Comparison of ENCODE assay signal across 33 mouse cellular contexts in genomic region chr4:116769060-116769459, GRCm38 (mm10). TPM values are rescaled to one million over a fixed set of nuclear protein-coding genes. Genes with fewer than 3 reads are reported as not detected.
DNase-seq lines count a peak whose midpoint lies in the region; ATAC-seq and TF ChIP-seq lines count a peak whose summit lies in the region.
"Had no signal": no experiment of that assay in that cellular context is flagged by ENCODE, and none has a peak within 500 bp of the region (broad histone marks: within the 10 kb centered on the region; RNA-seq: fewer than 3 reads in every experiment).

No protein-coding gene starts in this region.

- TF ChIP-seq POLR2A in MEL (IDR thresholded peaks at IDR 0.05; ENCODE audit: control insufficient read depth in 1 of 2, insufficient read depth in 1 of 2, low read depth in 1 of 2, low read length in 2 of 2, poor library complexity in 1 of 2): no peak

- H3K27me3 ChIP-seq in MEL (ENCODE audit: control insufficient read depth in 1 of 2, insufficient read depth in 2 of 2, low read length in 2 of 2): no peaks in the 10 kb centered on the region
- H3K27me3 ChIP-seq in midbrain, embryonic 14.5 days (ENCODE audit: control insufficient read depth, insufficient read depth, low read length): no peaks in the 10 kb centered on the region
- H3K27me3 ChIP-seq: embryonic facial prominence, embryonic 15.5 days; forebrain, embryonic 12.5 days; hindbrain, embryonic 15.5 days; liver, embryonic 12.5 days; midbrain, embryonic 15.5 days; neural tube, embryonic 12.5 days had no signal

- no peak for TF ChIP-seq CTCF in MEL (IDR thresholded peaks at IDR 0.05 in 2 of 3, conservative IDR thresholded peaks at IDR 0.05 in 1 of 3; ENCODE audit: control insufficient read depth in 1 of 3, insufficient read depth in 1 of 3, low read depth in 2 of 3, low read length in 3 of 3, poor library complexity in 1 of 3, severe bottlenecking in 1 of 3)

- H3K79me2 ChIP-seq in MEL (ENCODE audit: control insufficient read depth, insufficient read depth, low read length, poor library complexity): no peaks in the 10 kb centered on the region

- H3K4me2 ChIP-seq in midbrain, embryonic 14.5 days (ENCODE audit: low read length): no peak overlapping the region
- H3K4me2 ChIP-seq: embryonic facial prominence, embryonic 15.5 days; forebrain, embryonic 12.5 days; hindbrain, embryonic 15.5 days; liver, embryonic 12.5 days; midbrain, embryonic 15.5 days; neural tube, embryonic 12.5 days had no signal

- no peak overlapping the region for H3K27ac ChIP-seq in MEL (ENCODE audit: control insufficient read depth, low read depth, low read length)
- no peak overlapping the region for H3K27ac ChIP-seq in midbrain, embryonic 14.5 days (replicated peaks; ENCODE audit: low read depth, low read length)
- H3K27ac ChIP-seq: embryonic facial prominence, embryonic 10.5 days; embryonic facial prominence, embryonic 15.5 days; forebrain, embryonic 12.5 days; hindbrain, embryonic 10.5 days; hindbrain, embryonic 15.5 days; layer of hippocampus, adult 2 months; midbrain, embryonic 15.5 days; neural tube, embryonic 12.5 days; stomach, postnatal 0 days had no signal

- no peak overlapping the region for H3K4me3 ChIP-seq in MEL (ENCODE audit: control insufficient read depth in 1 of 2, insufficient read depth in 1 of 2, low read depth in 2 of 2, low read length in 2 of 2)
- H3K4me3 ChIP-seq in midbrain, embryonic 14.5 days (replicated peaks; ENCODE audit: low read depth, low read length): no peak overlapping the region
- H3K4me3 ChIP-seq: embryonic facial prominence, embryonic 10.5 days; embryonic facial prominence, embryonic 15.5 days; forebrain, embryonic 12.5 days; hindbrain, embryonic 10.5 days; hindbrain, embryonic 15.5 days; layer of hippocampus, adult 2 months; liver, embryonic 12.5 days; midbrain, embryonic 15.5 days; neural tube, embryonic 12.5 days had no signal

- TF ChIP-seq EP300 in MEL (IDR thresholded peaks at IDR 0.05; ENCODE audit: low read depth in 1 of 2, low read length in 2 of 2): no peak

- TF ChIP-seq RAD21 in MEL (IDR thresholded peaks at IDR 0.05; ENCODE audit: low read depth, low read length): no peak

- no peak overlapping the region for H3K9ac ChIP-seq in MEL (ENCODE audit: control insufficient read depth, low read depth, low read length, poor library complexity, severe bottlenecking)
- H3K9ac ChIP-seq in midbrain, embryonic 14.5 days (replicated peaks; ENCODE audit: low read length): no peak overlapping the region
- H3K9ac ChIP-seq: embryonic facial prominence, embryonic 15.5 days; forebrain, embryonic 12.5 days; hindbrain, embryonic 15.5 days; liver, embryonic 12.5 days; liver, postnatal 0 days; midbrain, embryonic 15.5 days; neural tube, embryonic 12.5 days had no signal

- no peaks in the 10 kb centered on the region for H3K9me3 ChIP-seq in MEL (replicated peaks; ENCODE audit: insufficient read depth, low read length)
- H3K9me3 ChIP-seq in midbrain, embryonic 14.5 days (ENCODE audit: control insufficient read depth, low read length): no peaks in the 10 kb centered on the region
- H3K9me3 ChIP-seq: embryonic facial prominence, embryonic 10.5 days; embryonic facial prominence, embryonic 15.5 days; forebrain, embryonic 12.5 days; hindbrain, embryonic 10.5 days; hindbrain, embryonic 15.5 days; liver, embryonic 12.5 days; midbrain, embryonic 15.5 days; neural tube, embryonic 12.5 days had no signal

- DNase-seq in lung, postnatal 25 days (ENCODE audit: low spot score): peak; percentile 38
- DNase-seq in lung, postnatal 14 days: no peak
- peak; percentile 16 for DNase-seq in MEL (ENCODE audit: low read depth, low spot score)
- DNase-seq in c-Kit-positive CD71-positive TER-119-positive erythroid progenitor cells, embryonic 14.5 days (ENCODE audit: low spot score): peak; percentile 20
- DNase-seq in spleen, postnatal 14 days (ENCODE audit: low spot score in 2 of 2): no peak
- DNase-seq in midbrain, embryonic 14.5 days: no peak
- no peak for DNase-seq in kidney, postnatal 36 days
- DNase-seq: adrenal gland, adult 8-10 months; B cell, adult 2 months; cerebellum, adult 18-20 months; cerebellum, postnatal 14 days; gastrocnemius, postnatal 10 days; heart, postnatal 14 days; kidney, adult 11 months; kidney, postnatal 25 days; left cerebral cortex, postnatal 4 days; liver, postnatal 0 days; lung, postnatal 4 days; right cerebral cortex, adult 18-20 months; spleen, adult 18-20 months; thymus, adult 18-20 months; thymus, postnatal 25 days had no signal

- H3K4me1 ChIP-seq in MEL (ENCODE audit: control insufficient read depth in 1 of 2, insufficient read depth in 2 of 2, low read length in 2 of 2): no peaks in the 10 kb centered on the region
- H3K4me1 ChIP-seq in midbrain, embryonic 14.5 days (ENCODE audit: control insufficient read depth, insufficient read depth, low read length): no peaks in the 10 kb centered on the region
- H3K4me1 ChIP-seq: embryonic facial prominence, embryonic 10.5 days; embryonic facial prominence, embryonic 15.5 days; forebrain, embryonic 12.5 days; hindbrain, embryonic 10.5 days; hindbrain, embryonic 15.5 days; midbrain, embryonic 15.5 days; neural tube, embryonic 12.5 days had no signal

- ATAC-seq in midbrain, embryonic 14.5 days (ENCODE audit: low FRiP score, low TSS enrichment): no peak
- ATAC-seq: inflammation-experienced regulatory T-cells, adult 6 months; liver, embryonic 12.5 days; liver, postnatal 0 days; midbrain, embryonic 15.5 days had no signal

- H3K36me3 ChIP-seq in MEL (ENCODE audit: control insufficient read depth in 1 of 2, insufficient read depth in 2 of 2, low read length in 2 of 2): no peaks in the 10 kb centered on the region; a peak in 1 of 4 replicates
- no peaks in the 10 kb centered on the region for H3K36me3 ChIP-seq in midbrain, embryonic 14.5 days (ENCODE audit: control insufficient read depth, insufficient read depth, low read length)
- H3K36me3 ChIP-seq: embryonic facial prominence, embryonic 10.5 days; embryonic facial prominence, embryonic 15.5 days; forebrain, embryonic 12.5 days; hindbrain, embryonic 10.5 days; hindbrain, embryonic 15.5 days; liver, embryonic 12.5 days; midbrain, embryonic 15.5 days; neural tube, embryonic 12.5 days had no signal

TF ChIP-seq in MEL, 35 proteins besides CTCF, POLR2A, EP300 and RAD21:
- no peak for TF ChIP-seq CHD1 (IDR thresholded peaks at IDR 0.05; ENCODE audit: low read depth, low read length)
- no peak for TF ChIP-seq ZKSCAN1 (IDR thresholded peaks at IDR 0.05; ENCODE audit: low read depth, low read length)
- TF ChIP-seq TAL1 (IDR thresholded peaks at IDR 0.05; ENCODE audit: low read length): no peak
- no peak for TF ChIP-seq TCF12 (IDR thresholded peaks at IDR 0.05; ENCODE audit: low read depth, low read length)
- TF ChIP-seq MAFK (IDR thresholded peaks at IDR 0.05; ENCODE audit: borderline replicate concordance, low read depth, low read length): no peak
- no peak for TF ChIP-seq MYB (IDR thresholded peaks at IDR 0.05; ENCODE audit: low read depth, low read length)
- no peak for TF ChIP-seq MEF2A (IDR thresholded peaks at IDR 0.05; ENCODE audit: extremely low read depth, insufficient replicate concordance, low read depth, low read length, poor library complexity, severe bottlenecking)
- no peak for TF ChIP-seq ETS1 (IDR thresholded peaks at IDR 0.05; ENCODE audit: low read depth, low read length)
- no peak for TF ChIP-seq JUND (IDR thresholded peaks at IDR 0.05; ENCODE audit: low read depth, low read length)
- no peak for TF ChIP-seq NELFE (IDR thresholded peaks at IDR 0.05; ENCODE audit: low read depth, low read length)
TF ChIP-seq in MEL: peak in this region for 0.

RNA-seq across cellular contexts. Expression of gene Toe1, which starts 38.4 kb away (rescaled TPM):
- 46.4 and 49.3 TPM in 2 replicates for total RNA-seq in MEL (2012; rRNA removed)
- polyA plus RNA-seq in MEL (2012; ENCODE audit: insufficient read depth in 1 of 2, insufficient read length in 2 of 2, low read depth in 1 of 2, low replicate concordance in 2 of 2, missing spikeins in 1 of 2): 10 to 100 TPM in 1 of 2 experiments, not detected in 1; 38.3 TPM
- polyA plus RNA-seq in midbrain, embryonic 14.5 days (2014; fragmentation: Nextera tagmentation; extraction: Ambion mirVana): 22.6 and 30.4 TPM in 2 replicates

RNA-seq across cellular contexts. Expression of gene Mutyh, which starts 38.5 kb away (rescaled TPM):
- total RNA-seq in MEL (2012; rRNA removed): 0.75 and 0.81 TPM in 2 replicates
- 1 to 10 TPM in 1 of 2 experiments, not detected in 1; 2.5 TPM for polyA plus RNA-seq in MEL (2012; ENCODE audit: insufficient read depth in 1 of 2, insufficient read length in 2 of 2, low read depth in 1 of 2, low replicate concordance in 2 of 2, missing spikeins in 1 of 2)
- 3.8 and 5.9 TPM in 2 replicates for polyA plus RNA-seq in midbrain, embryonic 14.5 days (2014; fragmentation: Nextera tagmentation; extraction: Ambion mirVana)

RNA-seq across cellular contexts. Expression of gene Tesk2, which starts 48.3 kb away (rescaled TPM):
- 2.3 and 2.8 TPM in 2 replicates for total RNA-seq in MEL (2012; rRNA removed)
- polyA plus RNA-seq in MEL (2012; ENCODE audit: insufficient read depth in 1 of 2, insufficient read length in 2 of 2, low read depth in 1 of 2, low replicate concordance in 2 of 2, missing spikeins in 1 of 2): 1 to 10 TPM in 1 of 2 experiments, not detected in 1; 3.3 TPM
- polyA plus RNA-seq in midbrain, embryonic 14.5 days (2014; fragmentation: Nextera tagmentation; extraction: Ambion mirVana): 1.9 and 3.2 TPM in 2 replicates

RNA-seq across cellular contexts. Expression of gene Hpdl, which starts 52.4 kb away (rescaled TPM):
- total RNA-seq in MEL (2012; rRNA removed): 0.10 TPM in 1 of 2 replicates, not detected in the other
- under 1 TPM in 1 of 2 experiments, not detected in 1; 0.14 TPM for polyA plus RNA-seq in MEL (2012; ENCODE audit: insufficient read depth in 1 of 2, insufficient read length in 2 of 2, low read depth in 1 of 2, low replicate concordance in 2 of 2, missing spikeins in 1 of 2)
- polyA plus RNA-seq in midbrain, embryonic 14.5 days (2014; fragmentation: Nextera tagmentation; extraction: Ambion mirVana): 1.1 and 1.2 TPM in 2 replicates

Comparison
In these comparisons a context has a peak if more than half of its experiments do, and no peak if none do; other contexts are left out.
1. DNase-seq: peak in lung, postnatal 25 days (single experiment), MEL (single experiment) and c-Kit-positive CD71-positive TER-119-positive erythroid progenitor cells, embryonic 14.5 days (single experiment); none in lung, postnatal 14 days (single experiment), spleen, postnatal 14 days (0 of 2), midbrain, embryonic 14.5 days (single experiment) and kidney, postnatal 36 days (0 of 2).